Mouse (Mus musculus): Measurements from ENCODE around the gene Wiz. TPM values are rescaled to one million over a fixed set of nuclear protein-coding genes. Genes with fewer than 3 reads are reported as not detected.

Gene Wiz
- total RNA-seq, 2 experiments from 2014 or later = 11.2 to 11.6 TPM

DNA sequence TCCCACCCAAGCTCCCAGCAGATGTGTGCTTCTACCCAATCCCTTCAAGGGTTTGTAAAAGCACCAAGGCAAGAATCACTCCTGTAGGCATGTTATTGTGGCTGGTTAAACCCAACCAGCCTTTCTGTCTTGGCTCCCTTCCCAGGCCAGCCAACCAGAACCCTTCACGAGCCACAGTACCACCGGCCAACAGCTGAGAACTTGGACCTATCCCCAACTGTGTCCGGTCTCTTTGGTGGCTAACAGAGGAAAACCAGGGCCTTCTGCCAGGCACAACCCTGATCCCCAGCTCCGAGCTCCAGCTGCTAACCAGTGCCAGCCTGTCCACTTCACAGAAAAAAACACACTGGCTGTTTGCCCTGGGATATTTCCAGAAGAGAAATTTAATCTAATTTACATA, 35.5 kb downstream of the Wiz start:
- intact Hi-C loops (cut with DNase I) = no loop called here

DNA sequence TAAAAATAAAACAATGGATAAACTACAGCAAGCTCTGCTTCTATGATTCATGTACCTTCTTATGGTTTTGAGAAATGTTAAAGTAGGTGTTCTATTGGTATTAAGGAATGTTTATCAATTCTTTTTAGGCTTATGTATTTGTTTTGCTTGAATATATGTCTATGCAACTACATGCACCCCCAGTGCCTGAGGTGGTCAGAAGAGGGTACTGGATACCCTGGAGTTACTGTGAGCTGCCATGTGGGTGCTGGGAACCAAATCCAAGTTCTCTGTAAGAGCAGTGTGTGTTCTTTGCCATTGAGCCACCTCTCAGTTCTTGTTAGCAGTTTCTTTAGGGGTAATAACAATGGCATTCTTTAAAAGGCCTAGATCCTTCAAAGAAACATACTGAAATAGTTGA, 37.5 kb downstream of the Wiz start:
- no peak for DNase-seq
- intact Hi-C loops (cut with DNase I) = no loop called here

More for the DNA sequence above, 35.5 kb downstream of the Wiz start:
- DNase-seq = peak in 1 of 2 experiments; percentile 64

DNA sequence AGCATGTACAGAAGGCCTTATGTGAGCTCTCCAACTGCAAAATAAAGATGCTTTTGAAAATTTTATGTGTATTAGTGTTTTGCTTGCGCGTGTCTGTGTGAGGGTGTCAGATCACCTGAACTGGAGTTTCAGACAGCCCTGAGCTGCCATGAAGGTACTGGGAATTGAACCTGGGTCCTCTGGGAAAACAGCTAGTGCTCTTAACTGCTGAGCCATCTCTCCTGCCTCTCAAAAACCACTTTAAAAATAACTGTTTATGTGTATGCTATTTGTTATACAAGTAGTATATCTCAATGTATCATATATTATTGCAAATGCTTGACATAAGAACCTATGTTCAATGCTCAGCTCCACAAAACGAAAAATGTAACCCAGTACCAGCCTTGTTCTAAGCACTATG, 38.0 kb downstream of the Wiz start:
- DNase-seq = no peak
- intact Hi-C loops (cut with DNase I) = no loop called here

DNA sequence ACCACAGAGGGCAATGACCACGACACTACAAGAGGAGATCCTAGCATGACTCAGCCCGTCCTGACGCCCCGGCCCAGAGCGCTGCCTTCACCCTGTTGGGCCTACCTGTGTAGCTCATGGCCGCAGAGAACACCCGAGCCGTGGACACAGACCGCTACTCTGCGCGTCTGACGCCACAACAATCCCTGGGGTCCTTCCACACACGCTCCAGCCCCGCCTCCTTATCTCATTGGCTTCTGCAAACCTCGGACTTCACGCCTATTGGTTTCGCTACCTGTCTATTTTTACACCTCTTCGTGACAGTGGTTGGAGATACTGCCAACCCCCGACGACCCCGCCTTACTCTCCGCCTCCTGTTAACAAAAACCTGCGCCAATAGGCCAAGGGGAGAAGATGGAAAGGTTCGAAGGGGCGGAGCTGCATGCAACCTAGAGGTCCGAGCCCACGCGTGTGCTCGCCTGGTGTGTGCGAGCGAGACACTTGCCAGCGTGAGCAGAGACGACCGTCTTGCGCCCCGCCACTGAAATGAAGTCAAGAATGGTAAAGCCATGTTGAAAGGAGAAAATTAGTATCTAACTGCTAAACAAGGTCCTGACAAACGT, 38.8 kb downstream of the Wiz start, which contains the start of gene Akap8l:
Akap8l (minus strand) TSS at position 226 of the 602 bp plus-strand sequence.
- intact Hi-C loops (cut with DNase I) = no loop called here
- DNase-seq = peak; percentile 93

DNA sequence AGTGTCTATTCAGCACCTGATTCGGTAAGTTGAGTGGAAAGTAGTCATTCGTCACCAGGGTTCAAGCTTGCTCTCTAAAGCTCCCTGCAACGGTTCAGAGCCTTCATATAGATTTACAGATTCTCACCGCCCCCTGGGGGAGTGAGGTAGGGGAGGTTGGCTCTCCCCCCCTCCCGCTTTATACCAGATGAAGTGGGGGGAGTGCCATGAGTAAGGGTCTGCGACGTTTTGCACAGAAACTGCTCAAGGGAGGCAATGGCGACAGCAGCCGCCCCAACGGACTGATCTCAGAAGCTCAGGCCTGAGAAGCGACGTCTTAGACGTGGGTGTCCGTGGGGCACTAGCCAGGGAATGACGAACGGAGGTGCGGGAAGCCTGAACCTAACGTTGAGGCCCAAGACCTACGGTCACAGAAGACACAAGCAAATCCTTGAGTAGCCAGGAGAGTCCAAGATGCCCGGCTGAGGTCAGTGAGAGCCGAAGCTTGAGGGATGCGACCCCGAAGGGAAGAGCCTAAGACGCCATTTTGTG, 39.3 kb downstream of the Wiz start:
- intact Hi-C loops (cut with DNase I) = loop anchor here (1.0 to 5.0 kb wide), 2 partner anchors 82 to 144 kb away; no protein-coding TSS in a partner anchor

DNA sequence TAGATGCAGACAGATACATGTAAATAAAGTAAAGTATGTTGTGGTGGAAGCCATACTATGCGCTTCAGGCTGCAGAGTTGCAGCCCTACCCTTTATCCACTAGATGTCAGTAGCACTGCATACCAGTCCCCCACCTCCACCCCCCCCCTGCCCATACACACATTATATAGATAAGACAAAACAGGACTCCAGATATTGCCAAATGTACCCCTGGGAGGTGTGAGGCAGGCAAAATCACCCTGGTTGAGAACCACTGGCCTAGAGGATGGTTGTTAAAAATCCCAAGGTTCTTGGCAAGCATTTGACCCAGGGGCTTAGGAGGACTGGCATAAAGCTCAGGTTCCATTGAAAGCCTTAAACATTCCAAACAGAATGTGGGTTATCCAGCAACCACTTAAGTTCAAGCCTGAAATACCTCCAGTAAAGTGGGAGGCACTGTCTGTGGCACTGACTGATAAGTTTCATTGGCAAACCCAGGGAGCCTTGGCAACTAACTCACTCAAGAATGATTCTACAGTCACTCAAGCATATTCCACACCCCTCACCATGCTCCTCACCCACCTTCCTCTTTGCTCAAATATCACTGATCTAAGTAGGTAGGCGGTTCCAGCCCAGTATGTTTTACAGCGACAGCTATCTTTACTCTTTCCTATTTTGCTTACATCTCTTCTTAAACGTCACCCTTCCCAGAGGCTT, 40.1 kb downstream of the Wiz start:
- no peak for DNase-seq
- intact Hi-C loops (cut with DNase I) = loop anchor here (1.0 to 5.0 kb wide), 2 partner anchors 83 to 145 kb away; no protein-coding TSS in a partner anchor

More for the DNA sequence above, 39.3 kb downstream of the Wiz start:
- DNase-seq = peak in 1 of 2 experiments; percentile 29

DNA sequence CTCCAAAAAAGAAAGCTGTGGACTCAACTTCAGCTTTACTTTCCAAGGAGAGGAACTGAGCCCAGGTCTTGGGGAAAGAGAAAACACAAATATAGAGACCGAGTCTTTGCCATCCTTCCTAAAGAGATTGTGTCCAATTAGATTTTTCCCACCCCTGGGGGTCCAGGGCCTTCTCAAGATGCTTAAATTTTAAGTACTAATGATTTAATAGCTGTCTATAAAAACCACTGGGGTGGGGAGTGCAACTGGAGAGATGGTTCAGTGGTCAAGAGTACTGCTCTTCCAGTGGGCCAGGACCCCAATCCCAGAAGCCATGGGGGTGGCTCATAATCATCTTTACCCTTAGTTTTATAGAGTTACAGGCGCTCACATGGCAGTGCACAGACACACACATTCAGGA, 40.8 kb downstream of the Wiz start:
- intact Hi-C loops (cut with DNase I) = loop anchor here (5.0 kb wide), 1 partner anchor 84 kb away; no protein-coding TSS in a partner anchor
- DNase-seq = no peak

DNA sequence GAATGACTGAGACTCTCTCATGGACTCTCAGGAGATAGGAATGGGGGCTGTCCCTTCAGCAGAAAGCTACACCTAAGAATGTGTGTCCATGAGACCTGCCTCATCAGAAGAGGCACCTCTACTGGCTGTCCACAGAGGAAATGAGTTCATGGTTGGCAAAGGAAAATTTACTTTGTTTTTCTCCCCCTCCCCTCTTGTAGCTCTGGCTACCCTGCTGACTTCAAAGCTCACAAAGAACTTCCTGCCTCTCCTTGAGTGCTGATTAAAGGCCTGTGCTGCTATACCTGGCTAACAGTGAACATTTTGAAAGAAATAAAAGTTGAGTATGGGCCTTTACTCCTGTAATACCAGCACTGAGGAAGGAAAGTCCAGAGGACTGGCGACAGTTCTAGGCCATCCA, 48.1 kb downstream of the Wiz start:
- no peak for DNase-seq
- intact Hi-C loops (cut with DNase I) = no loop called here

DNA sequence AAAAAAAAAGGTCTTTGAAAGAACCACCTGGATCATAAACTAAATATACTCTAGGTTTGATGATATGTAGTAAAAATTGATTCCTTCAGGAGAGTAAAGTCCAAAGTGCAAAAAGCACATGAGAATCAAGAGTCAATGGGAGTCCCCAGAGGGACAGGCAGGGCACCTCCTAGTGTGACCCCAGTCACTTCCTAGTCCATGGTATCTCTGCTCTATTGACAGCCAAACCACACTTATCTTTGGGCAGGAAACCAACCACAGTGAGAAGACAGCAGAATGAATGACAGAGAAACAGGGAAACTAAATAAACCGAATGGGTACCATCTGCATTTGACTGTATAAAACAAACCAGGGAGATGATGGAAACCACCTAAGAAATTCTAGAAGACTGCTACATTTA, 49.1 kb downstream of the Wiz start:
- intact Hi-C loops (cut with DNase I) = no loop called here
- no peak for DNase-seq

DNA sequence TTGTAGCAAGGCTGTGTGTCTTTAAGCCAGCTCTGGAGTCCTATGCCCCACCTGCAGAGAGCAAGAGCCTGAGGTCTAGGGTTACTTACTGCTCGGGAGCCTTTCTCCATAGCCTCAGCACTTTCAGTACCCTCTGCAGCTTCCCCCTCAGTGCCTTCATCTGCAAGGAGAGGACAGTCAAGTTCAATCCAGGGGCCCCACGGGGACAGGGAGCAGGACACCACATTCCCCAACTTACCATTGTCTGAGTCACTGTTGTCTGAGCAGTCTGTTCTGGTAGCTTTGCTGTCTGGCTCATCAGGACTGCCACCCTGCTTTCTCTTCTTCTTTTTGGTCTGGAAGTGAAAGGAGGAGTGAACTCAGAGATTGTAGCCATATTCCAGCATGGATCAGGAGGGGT, 53.4 kb downstream of the Wiz start:
- DNase-seq = no peak
- intact Hi-C loops (cut with DNase I) = no loop called here

DNA sequence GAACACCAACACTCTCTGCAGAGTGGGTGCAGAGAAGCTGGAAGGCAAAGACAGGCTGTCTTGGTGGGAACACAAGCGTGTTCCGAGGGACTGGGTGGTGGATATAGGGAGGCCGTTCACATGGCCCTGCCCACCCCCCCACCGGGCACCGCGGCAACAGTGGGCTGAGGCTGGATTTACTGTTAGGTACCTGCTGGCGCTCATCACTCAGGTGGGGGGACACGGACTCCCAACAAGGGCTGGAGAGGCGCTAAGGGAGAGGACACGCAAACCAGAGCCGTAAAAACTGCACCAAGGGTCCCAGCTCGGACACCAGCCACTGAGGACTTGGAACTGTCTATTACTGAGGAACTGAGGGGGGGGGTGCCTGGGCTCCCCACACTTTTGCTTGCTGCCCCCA, 54.3 kb downstream of the Wiz start:
- intact Hi-C loops (cut with DNase I) = no loop called here
- DNase-seq = no peak

DNA sequence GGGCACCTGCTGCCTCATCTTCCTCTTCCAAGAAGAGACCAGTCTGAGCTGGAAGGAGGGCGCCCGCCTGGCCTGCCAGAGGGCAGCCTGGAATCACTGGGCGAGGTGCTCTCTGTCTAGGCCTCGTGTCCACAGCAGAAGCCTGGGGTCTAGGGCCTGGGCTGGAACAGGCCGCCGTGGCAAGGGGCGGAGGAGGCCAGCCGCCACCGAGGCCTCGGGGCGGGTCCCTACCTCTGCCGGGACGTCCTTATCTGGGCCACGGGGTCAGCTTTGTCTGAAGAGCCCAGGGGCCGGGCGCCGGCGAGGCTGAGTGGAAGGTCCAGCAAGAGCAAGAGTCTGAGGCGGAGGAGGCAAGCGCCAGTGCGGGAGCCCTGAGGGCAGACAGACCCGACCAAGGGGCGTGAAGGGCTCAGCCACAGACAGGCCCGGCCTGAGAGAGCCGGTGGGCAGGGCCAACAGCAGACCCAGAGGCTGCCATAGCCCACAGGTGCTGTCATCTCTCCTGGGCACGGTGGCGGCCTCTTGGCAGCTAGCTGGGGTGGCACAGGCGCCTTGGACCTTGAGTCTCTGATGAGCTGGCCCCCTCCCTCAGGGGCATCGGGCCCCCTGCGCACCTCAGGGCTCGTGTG, 55.5 kb downstream of the Wiz start:
- intact Hi-C loops (cut with DNase I) = no loop called here
- DNase-seq = no peak

DNA sequence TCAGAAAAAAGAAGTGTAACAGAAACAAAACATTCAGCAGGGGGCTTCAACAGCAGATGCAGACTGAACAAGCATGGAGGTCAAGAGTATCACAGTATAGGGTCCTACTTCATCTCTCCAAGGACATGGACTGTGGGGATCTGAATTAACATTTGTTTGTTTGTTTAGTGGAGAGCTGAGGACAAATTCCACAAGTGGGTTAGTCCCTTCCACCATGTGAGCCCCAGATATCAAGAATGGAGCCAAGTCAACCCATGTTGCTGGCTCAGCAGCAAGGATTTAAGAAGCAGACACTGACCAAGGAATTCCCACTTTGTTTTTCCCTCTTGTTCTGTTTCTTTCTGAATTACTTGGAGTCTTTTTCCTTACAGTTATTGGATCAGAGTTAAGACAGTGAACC, 61.7 kb downstream of the Wiz start:
- no peak for DNase-seq

DNA sequence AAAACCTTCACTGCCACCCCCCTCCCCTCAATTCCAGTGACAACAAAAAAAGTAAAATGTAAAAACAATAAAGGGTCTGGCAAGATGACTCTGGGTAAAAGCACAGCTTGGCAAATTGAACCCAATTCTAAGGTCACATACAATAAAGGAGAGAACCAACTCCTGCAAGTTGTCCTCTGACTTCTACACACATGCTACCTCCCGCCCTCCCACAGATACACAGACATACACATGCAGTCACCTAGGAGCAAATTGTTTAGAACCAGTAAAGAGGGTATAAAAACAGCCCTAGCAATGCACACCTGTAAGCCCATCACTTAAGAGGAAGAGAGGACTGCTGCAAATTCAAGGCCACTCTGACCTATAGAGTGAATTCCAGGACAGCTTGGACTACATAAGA, 66.4 kb downstream of the Wiz start:
- DNase-seq = no peak
- intact Hi-C loops (cut with DNase I) = no loop called here

More for the DNA sequence above, 61.7 kb downstream of the Wiz start:
- intact Hi-C loops (cut with DNase I) = no loop called here

DNA sequence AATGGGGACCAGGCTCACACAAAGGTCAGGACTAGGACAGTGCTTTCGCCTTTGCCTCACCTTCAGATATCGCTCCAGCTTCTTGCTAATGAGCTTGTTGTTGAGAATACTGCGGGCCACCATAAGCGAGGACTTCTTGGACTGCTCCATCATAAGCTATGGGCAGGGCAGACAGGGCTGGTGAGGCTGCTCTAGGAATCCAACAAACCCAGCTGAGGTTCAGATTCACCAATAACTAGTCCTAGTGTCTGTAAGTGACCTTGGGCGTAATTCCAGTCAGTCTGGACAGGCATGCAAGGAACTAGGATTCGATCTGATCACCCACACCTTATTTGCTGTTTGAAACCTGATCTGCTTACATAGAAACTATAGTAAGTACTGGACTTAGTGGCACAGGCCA, 67.4 kb downstream of the Wiz start:
- no peak for DNase-seq
- intact Hi-C loops (cut with DNase I) = no loop called here

DNA sequence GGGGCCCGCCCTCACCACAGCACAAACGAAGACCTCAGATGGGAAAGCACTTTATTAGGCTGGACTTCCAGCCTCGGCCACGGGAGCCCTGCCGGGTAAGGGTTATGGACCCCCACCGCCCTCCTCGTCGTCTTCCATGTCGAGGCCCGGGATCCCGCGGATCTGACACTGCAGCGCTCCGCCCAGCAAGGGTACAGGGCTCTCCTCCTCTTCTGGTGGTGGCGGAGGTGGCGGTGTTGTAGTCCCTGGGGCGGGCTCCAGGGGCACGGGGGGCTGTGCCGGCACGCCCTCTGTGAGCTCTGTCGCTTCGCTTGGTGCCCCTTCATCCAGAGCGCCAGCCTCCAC, 67.9 kb downstream of the Wiz start:
- intact Hi-C loops (cut with DNase I) = no loop called here
- DNase-seq = no peak

DNA sequence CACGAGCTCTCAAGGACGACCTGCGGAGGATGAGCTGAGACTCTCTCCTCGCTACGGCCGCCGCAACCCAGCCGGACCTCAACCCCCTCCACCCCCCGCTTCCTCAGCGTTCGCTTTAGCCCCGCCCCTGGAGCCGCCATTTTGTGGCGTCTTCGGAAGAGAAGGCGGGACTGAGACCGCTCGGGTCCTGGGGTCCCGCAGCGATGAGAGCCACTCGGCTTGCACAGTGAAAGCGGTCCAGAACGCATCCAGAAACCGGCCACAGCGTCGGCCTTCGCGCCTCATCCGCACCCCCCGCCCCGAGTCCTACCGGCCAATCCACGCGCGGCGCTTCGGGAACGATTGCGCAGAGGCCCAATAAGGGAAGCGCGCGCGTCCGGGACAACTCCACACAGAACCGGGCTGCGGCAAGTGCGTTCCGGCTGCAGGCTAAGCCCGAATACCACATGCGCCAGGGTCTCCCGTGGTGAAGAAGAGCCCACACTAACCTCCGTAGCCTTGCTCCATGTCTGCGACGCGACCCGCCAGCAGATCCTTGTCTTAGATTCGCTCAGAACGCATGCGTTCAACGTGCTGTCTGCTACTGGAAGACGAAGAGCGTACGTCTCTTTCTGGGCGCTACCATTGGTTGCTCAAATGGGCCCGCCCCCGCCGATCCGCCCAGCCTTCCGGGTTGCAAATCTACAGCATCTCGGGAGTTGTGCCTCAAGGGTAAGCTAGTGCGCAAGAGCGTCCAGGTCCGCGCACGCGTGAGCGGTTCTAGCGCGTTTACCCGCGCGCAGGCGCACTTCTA, 68.4 kb downstream of the Wiz start, which contains the start of gene Akap8:
Akap8 (minus strand) TSS at position 642 of the 793 bp plus-strand sequence.
- intact Hi-C loops (cut with DNase I) = no loop called here
- peak; percentile 93 to 98 for DNase-seq

DNA sequence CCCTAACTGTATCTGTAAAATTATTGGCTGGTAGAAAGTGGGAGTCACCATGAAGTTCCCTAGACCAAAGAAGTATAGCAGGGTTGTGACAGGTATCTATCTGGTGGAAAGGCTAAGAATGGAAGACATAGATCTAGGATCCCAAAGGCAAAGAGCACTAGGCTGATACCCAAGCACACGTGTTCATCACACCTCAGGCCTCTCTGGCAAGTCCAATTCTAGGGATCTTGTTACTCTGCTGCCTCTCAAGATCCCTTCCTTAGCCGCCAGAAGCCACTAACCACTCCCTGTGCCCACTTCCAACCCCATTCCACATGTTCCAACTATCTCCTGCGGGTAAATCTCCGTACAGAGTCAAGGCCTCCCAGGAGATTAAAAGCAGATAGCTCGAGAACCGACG, 69.3 kb downstream of the Wiz start:
- DNase-seq = no peak
- intact Hi-C loops (cut with DNase I) = no loop called here

DNA sequence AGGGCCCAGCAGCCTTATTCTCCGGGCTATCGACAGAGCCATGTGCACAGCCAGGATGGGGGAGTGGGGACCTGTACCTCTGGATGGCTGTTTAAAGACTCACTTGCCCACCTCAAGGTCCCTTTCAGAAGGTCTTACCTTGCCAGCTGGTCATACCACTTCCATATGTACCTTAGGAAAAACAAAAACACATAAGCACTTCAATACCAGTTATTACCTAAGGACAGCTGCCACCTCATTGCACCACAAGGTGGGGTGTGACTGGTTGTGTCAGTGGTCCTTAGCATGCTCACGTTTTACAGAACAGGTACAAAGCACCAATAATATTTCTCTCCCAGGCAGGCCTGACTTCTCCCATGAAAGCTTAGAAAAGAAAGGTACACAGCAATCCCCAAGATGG, 71.5 kb downstream of the Wiz start:
- intact Hi-C loops (cut with DNase I) = no loop called here
- DNase-seq = no peak

DNA sequence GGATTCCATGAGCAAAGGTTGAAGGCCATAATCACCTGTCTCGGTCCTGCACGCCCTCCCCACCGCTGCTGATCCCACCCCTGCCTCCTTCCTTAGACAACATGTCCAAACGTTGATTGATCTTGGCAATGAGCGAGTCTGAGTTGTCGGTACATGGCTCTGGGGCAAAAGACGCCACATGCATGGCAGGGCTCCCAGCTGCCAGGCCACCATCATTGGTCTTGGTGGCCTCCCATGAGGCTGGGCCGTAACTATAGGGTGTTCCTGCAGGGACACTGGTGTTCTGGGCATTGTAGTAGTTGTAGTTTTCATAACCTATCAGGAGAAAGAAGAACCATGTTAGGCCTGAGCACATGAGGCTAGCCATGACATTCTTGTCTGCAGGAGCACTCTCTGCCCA, 72.2 kb downstream of the Wiz start:
- DNase-seq = no peak
- intact Hi-C loops (cut with DNase I) = no loop called here

DNA sequence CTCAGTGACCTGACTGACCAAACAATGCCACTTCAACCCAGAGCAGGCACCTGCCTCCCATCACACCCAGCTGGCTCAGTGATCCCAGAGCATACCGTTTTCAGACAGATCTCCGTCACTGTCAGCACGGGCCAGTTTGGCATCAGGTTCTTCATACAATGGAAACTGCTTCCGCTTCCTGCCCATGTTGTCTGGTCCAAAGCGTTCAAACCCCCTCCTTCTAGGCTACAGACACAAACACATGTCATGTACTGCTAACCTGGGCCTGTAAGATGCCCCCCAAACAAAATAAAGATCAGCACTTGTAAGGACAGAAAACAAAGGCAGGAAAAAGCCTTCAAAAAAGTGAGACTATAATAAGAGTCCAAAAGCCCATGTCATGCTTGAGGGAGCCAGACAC, 73.7 kb downstream of the Wiz start:
- DNase-seq = no peak
- intact Hi-C loops (cut with DNase I) = no loop called here

Measured in gastrocnemius, postnatal 36 days (tissue).